Mouse (Mus musculus) cortical plate, adult 2 months (tissue): ENCODE data around the gene Ttll8.

Experiments
- CTCF ChIP-seq: fragments of 200-500 bp; IDR thresholded peaks from 2 replicates; pipeline ENCODE4 v1.5.1; 2011; ENCODE audit warnings: mild to moderate bottlenecking, control low read depth, low read length; ENCODE audit not compliant: insufficient read depth; ENCODE audit errors: extremely low read depth
- POLR2A ChIP-seq: fragments of 200-500 bp; IDR thresholded peaks from 2 replicates; pipeline ENCODE4 v1.6.1; 2011; ENCODE audit warnings: mild to moderate bottlenecking, low read length, control low read depth; ENCODE audit not compliant: insufficient read depth; ENCODE audit errors: extremely low read depth

DNA sequence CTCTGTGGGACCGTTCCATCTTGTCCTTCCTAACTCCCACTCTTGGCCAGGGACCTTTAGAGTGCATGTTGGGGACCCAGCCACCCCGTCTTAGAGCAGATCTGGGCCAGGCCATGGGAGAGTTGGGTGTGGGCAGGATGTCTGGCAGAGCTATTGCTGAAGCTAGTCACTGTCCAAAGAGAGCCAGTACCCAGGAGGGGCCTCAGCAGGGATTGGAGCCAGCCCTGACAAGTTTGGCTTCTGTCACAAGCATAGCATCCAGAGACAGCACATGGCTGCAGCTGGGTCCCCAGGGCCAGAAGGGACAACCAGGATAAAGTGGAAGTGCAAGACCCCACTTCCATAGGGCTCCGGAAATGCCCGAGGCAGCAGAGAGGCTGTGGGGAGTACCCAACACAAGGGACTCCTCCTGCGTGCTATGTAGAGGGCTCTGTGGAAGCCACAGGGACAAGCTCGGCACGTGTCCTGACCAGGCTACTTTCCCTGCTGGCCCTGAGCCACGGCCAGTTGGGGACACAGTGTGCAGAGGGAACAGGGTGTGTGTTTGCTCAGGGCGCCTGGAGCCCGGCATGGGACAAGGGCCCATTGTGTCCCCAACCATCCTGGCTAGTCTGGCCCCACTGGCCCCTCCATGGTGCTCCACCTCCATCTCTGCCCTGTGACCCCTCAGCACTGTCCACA, 103.9 kb downstream of the Ttll8 start:
- TF ChIP-seq CTCF (no peak), POLR2A (no peak)
